Mouse (Mus musculus): ENCODE results near the gene Ephb4.

Ephb4 gene

DNA sequence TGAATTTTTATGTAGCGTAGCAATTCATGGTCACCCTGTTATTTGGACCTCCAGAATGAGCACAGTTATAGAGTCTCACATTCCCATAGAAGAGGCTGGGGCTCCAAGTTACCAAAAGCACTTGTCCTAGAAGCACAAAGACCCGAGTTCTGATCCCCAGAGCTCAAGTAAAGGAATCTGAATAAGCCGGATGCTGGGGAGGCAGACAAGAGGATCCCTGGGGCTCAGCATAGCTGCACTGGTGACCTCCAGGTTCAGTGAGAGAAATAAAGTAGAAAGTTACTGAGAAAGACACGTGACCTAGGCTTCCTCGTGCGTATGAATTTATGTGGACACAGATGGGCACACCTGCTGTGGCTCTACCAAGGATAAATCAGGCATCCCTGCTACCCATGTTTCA lies 14.8 kb upstream of the Ephb4 start:
- 78% methylated on average over 6 of the region's 6 CpGs for WGBS

DNA sequence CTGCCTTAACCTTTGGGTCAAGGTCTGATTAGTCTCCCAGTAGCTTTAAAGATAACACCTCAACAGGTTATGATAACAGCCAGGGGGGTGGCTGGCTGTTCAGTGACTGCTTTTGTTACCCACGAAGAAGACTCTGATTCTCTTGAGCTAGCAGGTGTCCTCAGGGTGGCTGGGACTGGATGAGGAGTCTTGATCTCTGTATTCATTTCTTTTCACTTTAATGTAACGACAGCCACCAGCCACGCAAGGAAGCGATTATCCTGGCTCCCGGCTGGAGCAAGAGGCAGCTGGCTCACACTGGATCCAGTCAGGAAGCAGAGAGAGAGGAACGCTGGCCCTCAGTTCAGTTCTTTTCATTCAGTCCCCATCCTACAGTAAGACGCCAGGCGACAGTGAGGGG lies 12.7 kb upstream of the Ephb4 start:
- WGBS = 53% methylated on average over 8 of the region's 8 CpGs

DNA sequence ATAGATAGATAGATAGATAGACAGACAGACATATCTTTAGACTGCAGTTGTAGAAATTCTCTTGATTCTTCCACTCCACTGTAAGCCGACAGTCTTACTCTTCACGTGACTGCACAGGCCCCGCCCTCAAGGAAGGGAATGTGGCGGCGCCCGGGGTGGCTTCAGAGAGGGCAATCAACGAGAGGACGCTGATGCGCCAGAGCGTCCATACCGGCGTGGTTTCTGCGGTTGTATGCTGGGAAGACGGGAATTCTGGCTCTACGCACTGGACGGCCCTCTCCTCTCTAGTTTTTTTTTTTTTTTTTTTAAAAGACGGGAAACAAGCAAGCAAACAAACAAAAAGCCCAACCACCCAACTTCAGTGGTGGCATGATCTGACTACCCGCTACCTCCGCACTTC lies 11.7 kb upstream of the Ephb4 start:
- WGBS = under 1% methylated on average over 19 of the region's 19 CpGs

- WGBS = 3% methylated on average over 11 of the region's 11 CpGs
These were observed 11.1 kb upstream of the Ephb4 start for GRCm38 (mm10) chr5:137338663-137339289.

DNA sequence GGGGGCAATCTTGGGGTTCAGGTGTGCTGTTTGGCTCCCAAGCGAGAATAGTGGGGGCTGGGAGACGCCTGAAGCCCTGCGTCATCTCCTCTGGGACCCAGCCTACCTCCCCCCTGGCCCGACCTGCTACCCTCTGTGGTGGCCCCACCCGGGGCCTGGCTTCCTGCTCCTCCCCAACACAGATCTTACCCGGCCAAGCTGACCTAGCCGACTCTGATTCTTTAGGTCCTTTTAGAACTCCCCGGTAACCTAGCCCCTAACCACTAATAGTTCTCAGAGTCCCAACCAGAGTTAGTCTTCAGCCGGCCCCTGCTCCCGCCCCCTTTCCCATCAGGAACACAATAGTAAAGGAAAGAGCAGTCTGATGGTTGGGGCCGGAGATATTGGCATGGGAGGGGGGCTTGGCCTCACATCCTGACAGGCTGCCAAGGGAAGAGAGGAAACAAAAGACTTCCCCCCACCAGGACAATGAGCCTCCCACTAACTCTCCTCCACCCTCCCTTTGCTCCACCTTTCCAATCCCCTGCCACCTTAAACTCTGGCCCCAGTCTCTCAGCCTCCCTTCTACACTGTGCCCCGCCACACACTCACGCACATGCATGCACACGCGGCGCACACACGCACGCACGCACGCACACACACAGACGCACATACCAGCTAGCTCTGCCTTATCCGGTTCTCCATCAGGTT lies 10.5 kb upstream of the Ephb4 start:
- WGBS = 7% methylated on average over 22 of the region's 22 CpGs

- WGBS = 72% methylated on average over 6 of the region's 6 CpGs
These were observed 9.7 kb upstream of the Ephb4 start for GRCm38 (mm10) chr5:137340222-137340621.

GRCm38 (mm10) chr5:137342407-137343012 lies 7.4 kb upstream of the Ephb4 start:
- 69% methylated on average over 7 of the region's 7 CpGs for WGBS

- WGBS = 97% methylated on average over 5 of the region's 5 CpGs
These were observed 6.5 kb upstream of the Ephb4 start for GRCm38 (mm10) chr5:137343412-137343811.

DNA sequence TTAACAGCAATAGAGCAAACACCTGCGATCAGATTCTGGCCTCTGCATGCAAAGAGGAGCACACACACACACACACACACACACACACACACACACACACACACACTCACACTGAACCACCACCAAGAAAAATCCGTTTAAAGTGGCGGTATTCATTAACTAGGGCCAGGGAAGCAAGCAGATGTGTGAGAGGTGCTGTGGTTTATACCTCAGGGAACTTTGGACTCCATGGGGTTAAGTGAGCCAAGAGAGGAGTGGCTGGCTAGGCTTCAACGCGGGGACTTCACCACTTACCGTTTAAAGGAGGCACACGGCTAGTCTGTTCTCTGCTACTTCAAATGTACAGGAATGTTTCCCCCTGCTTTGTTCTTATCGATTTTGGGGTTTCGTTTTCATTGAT lies 4.1 kb upstream of the Ephb4 start:
- 39% methylated on average over 9 of the region's 9 CpGs for WGBS

- 88% methylated on average over 1 of the region's 1 CpGs for WGBS
These were observed 3.5 kb upstream of the Ephb4 start for GRCm38 (mm10) chr5:137346388-137346787.

DNA sequence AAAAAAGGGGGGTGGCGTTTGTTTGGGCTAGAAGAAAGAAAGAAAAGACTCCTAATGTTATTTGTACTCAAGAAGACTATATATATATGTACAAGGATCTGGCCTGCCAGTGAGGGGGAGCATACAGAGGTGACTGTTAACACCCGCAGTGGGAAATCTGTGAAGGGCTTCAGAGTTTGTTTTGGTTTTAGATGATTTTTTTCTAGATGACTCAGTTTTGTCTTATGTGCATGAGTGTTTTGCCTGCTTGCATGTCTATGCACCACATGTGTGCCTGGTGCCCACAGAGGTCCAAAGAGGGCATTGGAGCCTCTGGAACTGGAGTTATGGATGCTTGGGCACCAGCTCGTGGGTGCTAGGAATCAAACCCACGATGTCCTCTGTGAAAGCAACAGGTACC lies 2.9 kb upstream of the Ephb4 start:
- 90% methylated on average over 4 of the region's 4 CpGs for WGBS

DNA sequence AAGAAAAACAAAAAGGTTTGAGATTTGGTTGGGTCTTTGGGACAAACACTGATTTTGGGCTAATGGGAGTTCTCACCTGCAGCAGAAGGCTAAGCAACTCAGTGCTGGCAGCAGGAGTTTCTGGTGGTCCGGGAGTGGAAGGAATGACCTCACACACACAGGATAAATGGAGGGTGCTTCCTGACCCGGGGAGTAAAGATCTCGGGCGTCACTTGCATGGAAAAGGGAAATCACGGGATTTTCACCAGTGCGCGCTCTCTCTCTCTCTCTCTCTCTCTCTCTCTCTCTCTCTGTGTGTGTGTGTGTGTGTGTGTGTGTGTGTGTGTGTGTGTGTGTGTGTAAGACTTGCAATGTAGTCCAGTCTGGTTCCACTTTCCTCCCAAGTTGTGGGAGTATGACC lies 2.1 kb upstream of the Ephb4 start:
- 47% methylated on average over 7 of the region's 7 CpGs for WGBS

GRCm38 (mm10) chr5:137348482-137349383 lies 1.2 kb upstream of the Ephb4 start:
- 3% methylated on average over 33 of the region's 33 CpGs for WGBS

- WGBS = 1% methylated on average over 55 of the region's 55 CpGs
These were observed 522 bp downstream of the Ephb4 start for GRCm38 (mm10) chr5:137350205-137351057.

- 36% methylated on average over 8 of the region's 8 CpGs for WGBS
These were observed 1.1 kb downstream of the Ephb4 start for GRCm38 (mm10) chr5:137351058-137351380.

DNA sequence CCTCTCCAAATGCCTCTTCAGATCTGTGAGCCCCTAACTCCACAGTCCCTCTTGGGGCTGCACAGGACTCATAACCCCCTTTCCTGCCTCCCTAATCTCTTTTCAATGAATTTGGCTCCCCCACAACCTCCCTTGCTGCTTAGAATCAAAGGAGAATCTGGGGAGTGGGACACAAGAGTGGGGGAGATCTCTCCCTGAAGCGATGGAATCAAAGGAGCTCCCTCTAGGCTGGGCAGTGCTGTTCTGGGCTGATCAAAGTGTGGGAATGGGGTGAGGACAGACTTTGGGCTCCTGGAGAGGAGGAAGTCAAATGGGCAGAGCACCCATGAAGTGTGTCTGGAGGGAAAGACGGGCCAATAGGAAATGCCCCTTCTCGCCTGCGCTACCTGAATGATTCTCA lies 1.5 kb downstream of the Ephb4 start:
- 51% methylated on average over 4 of the region's 4 CpGs for WGBS

- 50% methylated on average over 16 of the region's 16 CpGs for WGBS
These were observed 2.4 kb downstream of the Ephb4 start for GRCm38 (mm10) chr5:137352011-137352975.

DNA sequence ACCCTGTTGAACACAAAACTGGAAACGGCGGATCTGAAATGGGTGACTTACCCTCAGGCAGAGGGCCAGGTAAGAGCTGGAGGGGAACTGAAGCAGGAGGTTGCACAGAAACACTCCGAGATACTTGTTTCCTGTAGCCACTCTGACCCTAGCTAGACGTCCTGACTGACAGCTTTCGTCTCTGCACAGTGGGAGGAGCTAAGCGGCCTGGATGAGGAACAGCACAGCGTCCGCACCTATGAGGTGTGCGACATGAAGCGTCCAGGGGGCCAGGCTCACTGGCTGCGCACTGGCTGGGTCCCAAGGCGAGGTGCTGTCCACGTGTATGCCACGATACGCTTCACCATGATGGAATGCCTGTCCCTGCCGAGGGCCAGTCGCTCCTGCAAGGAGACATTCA lies 4.2 kb downstream of the Ephb4 start:
- 88% methylated on average over 17 of the region's 17 CpGs for WGBS

GRCm38 (mm10) chr5:137358382-137358781 lies 8.5 kb downstream of the Ephb4 start:
- WGBS = 52% methylated on average over 7 of the region's 7 CpGs

DNA sequence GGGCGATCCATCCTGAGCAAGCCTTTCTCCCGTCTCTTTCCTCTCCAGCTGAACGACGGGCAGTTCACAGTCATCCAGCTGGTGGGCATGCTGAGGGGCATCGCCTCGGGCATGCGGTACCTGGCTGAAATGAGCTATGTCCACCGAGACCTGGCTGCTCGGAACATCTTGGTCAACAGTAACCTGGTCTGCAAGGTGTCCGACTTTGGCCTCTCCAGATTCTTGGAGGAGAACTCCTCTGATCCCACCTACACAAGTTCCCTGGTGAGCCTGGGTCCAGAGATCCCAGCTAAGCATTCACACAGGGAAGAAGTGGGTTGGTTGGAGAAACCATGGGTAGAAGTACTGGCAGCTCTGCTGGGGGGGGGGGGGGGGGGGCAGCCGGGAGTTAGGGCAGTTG lies 19.8 kb downstream of the Ephb4 start:
- 95% methylated on average over 10 of the region's 11 CpGs for WGBS
